Mouse (Mus musculus) retina, adult 2 months (tissue): ENCODE results near the gene Zfyve21.

Experiments
- DNase-seq: peaks from one replicate; pipeline ENCODE4 v3.0.0-alpha.2; 2012; ENCODE audit warnings: low read depth, low spot score

The Zfyve21 gene

GRCm38 (mm10) chr12:111798493-111798892, 15.5 kb upstream of the Zfyve21 start:
- no peak for DNase-seq

GRCm38 (mm10) chr12:111800459-111801183, 13.3 kb upstream of the Zfyve21 start:
- no peak for DNase-seq

GRCm38 (mm10) chr12:111803538-111803937, 10.4 kb upstream of the Zfyve21 start:
- no peak for DNase-seq

GRCm38 (mm10) chr12:111808775-111809174, 5.2 kb upstream of the Zfyve21 start:
- no peak for DNase-seq

GRCm38 (mm10) chr12:111809762-111810161, 4.2 kb upstream of the Zfyve21 start:
- DNase-seq = no peak

GRCm38 (mm10) chr12:111812075-111812474, 1.9 kb upstream of the Zfyve21 start:
- DNase-seq = no peak

- DNase-seq = no peak
Measured at GRCm38 (mm10) chr12:111812611-111813010, 1.4 kb upstream of the Zfyve21 start.

GRCm38 (mm10) chr12:111813111-111813765, 732 bp upstream of the Zfyve21 start:
- DNase-seq = no peak

GRCm38 (mm10) chr12:111814769-111815762, 1.1 kb downstream of the Zfyve21 start:
- DNase-seq = no peak

GRCm38 (mm10) chr12:111816528-111816927, 2.6 kb downstream of the Zfyve21 start:
- no peak for DNase-seq

- DNase-seq = no peak
Measured at GRCm38 (mm10) chr12:111816967-111817366, 3.0 kb downstream of the Zfyve21 start.

GRCm38 (mm10) chr12:111817991-111818390, 4.0 kb downstream of the Zfyve21 start:
- no peak for DNase-seq

- DNase-seq = no peak
Measured at GRCm38 (mm10) chr12:111819936-111820335, 6.0 kb downstream of the Zfyve21 start.

- no peak for DNase-seq
Measured at GRCm38 (mm10) chr12:111820708-111821107, 6.7 kb downstream of the Zfyve21 start.

GRCm38 (mm10) chr12:111821931-111822330, 8.0 kb downstream of the Zfyve21 start:
- DNase-seq = no peak

GRCm38 (mm10) chr12:111827556-111827955, 13.6 kb downstream of the Zfyve21 start:
- no peak for DNase-seq

GRCm38 (mm10) chr12:111829447-111829846, 15.5 kb downstream of the Zfyve21 start:
- no peak for DNase-seq

- DNase-seq = no peak
Measured at GRCm38 (mm10) chr12:111829954-111830353, 16.0 kb downstream of the Zfyve21 start.

GRCm38 (mm10) chr12:111830375-111830774, 16.4 kb downstream of the Zfyve21 start:
- no peak for DNase-seq

GRCm38 (mm10) chr12:111832643-111833042, 18.7 kb downstream of the Zfyve21 start:
- DNase-seq = no peak

GRCm38 (mm10) chr12:111833457-111833856, 19.5 kb downstream of the Zfyve21 start:
- no peak for DNase-seq
